Mouse (Mus musculus): Measurements from ENCODE around the gene Fibp. TPM values are rescaled to one million over a fixed set of nuclear protein-coding genes. Genes with fewer than 3 reads are reported as not detected.

Fibp gene
- total RNA-seq, 2 experiments from 2014 or later, result 91.2 to 98.9 TPM

Other genes with a start within 250 kb of the Fibp start
- 10 to 100 TPM; 57.3 to 61.0 TPM for gene Pacs1, start 187.5 kb upstream of the Fibp start, total RNA-seq (2021)
- gene Sf3b2, start 165.2 kb upstream of the Fibp start, total RNA-seq (2021), result 100 to 1,000 TPM; 209 to 213 TPM
- 10 to 100 TPM; 70.5 to 73.8 TPM for gene Gal3st3, start 162.3 kb upstream of the Fibp start, total RNA-seq (2021)
- not detected for gene Catsper1, start 124.9 kb upstream of the Fibp start, total RNA-seq (2021)
- 10 to 100 TPM; 25.4 to 26.9 TPM for gene Cst6, start 111.0 kb upstream of the Fibp start, total RNA-seq (2021)
- gene Eif1ad, start 93.9 kb upstream of the Fibp start, total RNA-seq (2021), result 10 to 100 TPM; 22.6 to 26.3 TPM
- 10 to 100 TPM; 83.5 to 84.2 TPM for gene Banf1, start 93.4 kb upstream of the Fibp start, total RNA-seq (2021)
- gene Sart1, start 71.9 kb upstream of the Fibp start, total RNA-seq (2021), result 10 to 100 TPM; 78.4 to 88.6 TPM
- not detected for gene Tsga10ip, start 58.1 kb upstream of the Fibp start, total RNA-seq (2021)
- 100 to 1,000 TPM; 263 to 283 TPM for gene Drap1, start 35.6 kb upstream of the Fibp start, total RNA-seq (2021)
- 10 to 100 TPM; 73.6 to 75.6 TPM for gene AI837181, start 35.5 kb upstream of the Fibp start, total RNA-seq (2021)
- not detected for gene Fosl1, start 13.1 kb upstream of the Fibp start, total RNA-seq (2021)
- gene Ccdc85b, start 2.7 kb upstream of the Fibp start, total RNA-seq (2021), result 10 to 100 TPM; 28.3 to 31.5 TPM
- gene Ctsw, start 7.9 kb downstream of the Fibp start, total RNA-seq (2021), result under 1 TPM; 0.33 to 0.61 TPM
- gene Efemp2, start 13.3 kb downstream of the Fibp start, total RNA-seq (2021), result 10 to 100 TPM; 12.9 to 15.9 TPM
- gene Mus81, start 27.8 kb downstream of the Fibp start, total RNA-seq (2021), result 10 to 100 TPM; 28.0 to 33.9 TPM
- 1,000 to 10,000 TPM; 1,316 to 1,327 TPM for gene Cfl1, start 29.8 kb downstream of the Fibp start, total RNA-seq (2021)
- gene 1700020D05Rik, start 43.2 kb downstream of the Fibp start, total RNA-seq (2021), result 1 to 10 TPM; 5.3 to 6.7 TPM
- 10 to 100 TPM; 88.3 TPM for gene Snx32, start 49.9 kb downstream of the Fibp start, total RNA-seq (2021)
- gene Ovol1, start 100.0 kb downstream of the Fibp start, total RNA-seq (2021), result not detected
- gene Ap5b1, start 107.4 kb downstream of the Fibp start, total RNA-seq (2021), result 1 to 10 TPM; 5.7 to 6.1 TPM
- gene Rnaseh2c, start 141.3 kb downstream of the Fibp start, total RNA-seq (2021), result 10 to 100 TPM; 83.1 to 83.4 TPM
- 10 to 100 TPM; 92.6 to 96.3 TPM for gene Kat5, start 149.6 kb downstream of the Fibp start, total RNA-seq (2021)
- 10 to 100 TPM; 18.8 to 22.0 TPM for gene Rela, start 176.9 kb downstream of the Fibp start, total RNA-seq (2021)
- 10 to 100 TPM; 11.5 to 13.3 TPM for gene Sipa1, start 203.1 kb downstream of the Fibp start, total RNA-seq (2021)
- gene Map3k11, start 228.1 kb downstream of the Fibp start, total RNA-seq (2021), result 10 to 100 TPM; 18.8 to 22.4 TPM
- 10 to 100 TPM; 61.1 to 74.0 TPM for gene Pcnx3, start 228.3 kb downstream of the Fibp start, total RNA-seq (2021)
- gene Kcnk7, start 243.8 kb downstream of the Fibp start, total RNA-seq (2021), result not detected